In genomic region chr11:53139666-53140065, GRCm38 (mm10) we compare ENCODE assay signal across 18 mouse cellular contexts.
A peak's percentile ranks its signal among the peaks of the same experiment; 100 is the strongest.
DNase-seq lines count a peak whose midpoint lies in the region; TF ChIP-seq lines count a peak whose summit lies in the region.
"Had no signal": no experiment of that assay in that cellular context is flagged by ENCODE, and none has a peak within 500 bp of the region (broad histone marks: within the 10 kb centered on the region; RNA-seq: fewer than 3 reads in every experiment).

No protein-coding gene starts in this region.

- peak; percentile 9 for TF ChIP-seq RAD21 in CH12.LX (IDR thresholded peaks at IDR 0.05; ENCODE audit: low read depth, low read length)

- no peak for TF ChIP-seq POLR2A in CH12.LX (IDR thresholded peaks at IDR 0.05; ENCODE audit: low read depth, low read length)

- H3K4me1 ChIP-seq in CH12.LX (ENCODE audit: control insufficient read depth in 1 of 2, insufficient read depth in 2 of 2), result peaks cover 7 to 26% of the 10 kb centered on the region in 2 experiments; a peak in 3 of 4 replicates
- peaks cover 10% of the 10 kb centered on the region; the same call in 1 of the 2 replicates for H3K4me1 ChIP-seq in embryonic facial prominence, embryonic 10.5 days
- H3K4me1 ChIP-seq: limb, embryonic 13.5 days; liver, embryonic 15.5 days; stomach, embryonic 15.5 days had no signal

- peaks cover 86% of the 10 kb centered on the region for H3K27me3 ChIP-seq in CH12.LX (replicated peaks)
- no peaks in the 10 kb centered on the region for H3K27me3 ChIP-seq in embryonic facial prominence, embryonic 10.5 days (replicated peaks; ENCODE audit: low read depth, poor library complexity, severe bottlenecking)
- H3K27me3 ChIP-seq: forebrain, embryonic 15.5 days; limb, embryonic 13.5 days; liver, embryonic 15.5 days; neural tube, embryonic 13.5 days; stomach, embryonic 15.5 days had no signal

- peak; percentile 55 for TF ChIP-seq CTCF in layer of hippocampus, adult 2 months (conservative IDR thresholded peaks at IDR 0.05)
- peak in 1 of 2 experiments; percentile 30; a peak in 2 of 4 replicates for TF ChIP-seq CTCF in CH12.LX (conservative IDR thresholded peaks at IDR 0.05 in 1 of 2, IDR thresholded peaks at IDR 0.05 in 1 of 2; ENCODE audit: low read depth in 2 of 2, low read length in 2 of 2)

- H3K9me3 ChIP-seq in CH12.LX (replicated peaks; ENCODE audit: low read length), result no peaks in the 10 kb centered on the region
- no peaks in the 10 kb centered on the region for H3K9me3 ChIP-seq in embryonic facial prominence, embryonic 10.5 days
- H3K9me3 ChIP-seq: forebrain, embryonic 15.5 days; limb, embryonic 13.5 days; liver, embryonic 15.5 days; midbrain, embryonic 12.5 days; neural tube, embryonic 13.5 days; stomach, embryonic 15.5 days had no signal

- 73% methylated on average over 3 of the region's 3 CpGs for WGBS in embryonic facial prominence, embryonic 10.5 days

- H3K4me2 ChIP-seq in CH12.LX (ENCODE audit: insufficient read depth, low read depth, poor library complexity, severe bottlenecking), result no peak overlapping the region
- H3K4me2 ChIP-seq: forebrain, embryonic 15.5 days; hindbrain, embryonic 14.5 days; limb, embryonic 13.5 days; liver, embryonic 15.5 days; midbrain, embryonic 12.5 days; neural tube, embryonic 13.5 days; stomach, embryonic 15.5 days had no signal

- dilution Hi-C loops in CH12.LX (cut with MboI; ENCODE audit: extremely low pct_ligation_motif_present, extremely low pct_unique_long_range_greater_than_20kb, low sequenced_read_pairs), result no loop called here

- no peak for DNase-seq in layer of hippocampus, adult 2 months (ENCODE audit: low spot score in 2 of 2)
- no peak for DNase-seq in layer of hippocampus, postnatal 14 days (ENCODE audit: low spot score in 2 of 2)
- no peak for DNase-seq in CH12.LX (ENCODE audit: extremely low read depth)
- DNase-seq in embryonic facial prominence, embryonic 10.5 days (ENCODE audit: low spot score), result peak; percentile 31
- peak; percentile 77 for DNase-seq in thymus, postnatal 0 days (ENCODE audit: low spot score)
- no peak for DNase-seq in gastrocnemius, postnatal 25 days
- no peak for DNase-seq in urinary bladder, adult 2 months (ENCODE audit: low spot score)
- DNase-seq: gastrocnemius, postnatal 10 days; kidney, adult 2 months; lung, postnatal 36 days had no signal

- no peak overlapping the region for H3K4me3 ChIP-seq in layer of hippocampus, adult 2 months
- no peak overlapping the region for H3K4me3 ChIP-seq in CH12.LX (replicated peaks in 1 of 3; ENCODE audit: low read depth in 2 of 3, low read length in 2 of 3, poor library complexity in 1 of 3)
- H3K4me3 ChIP-seq in embryonic facial prominence, embryonic 10.5 days, result no peak overlapping the region
- H3K4me3 ChIP-seq: forebrain, embryonic 15.5 days; left cerebral cortex, adult 2 months; limb, embryonic 13.5 days; liver, embryonic 15.5 days; midbrain, embryonic 12.5 days; neural tube, embryonic 13.5 days; stomach, embryonic 15.5 days had no signal

- in situ Hi-C loops in CH12.LX (cut with MboI; ENCODE audit: low pct_ligation_motif_present, low pct_unique_long_range_greater_than_20kb, low sequenced_read_pairs), result no loop called here

- no peak for TF ChIP-seq EP300 in CH12.LX (IDR thresholded peaks at IDR 0.05; ENCODE audit: low read length)

- no peak overlapping the region for H3K9ac ChIP-seq in CH12.LX (ENCODE audit: insufficient read depth, low read depth)
- H3K9ac ChIP-seq: forebrain, embryonic 15.5 days; hindbrain, embryonic 14.5 days; limb, embryonic 13.5 days; liver, embryonic 15.5 days; midbrain, embryonic 12.5 days; neural tube, embryonic 13.5 days; stomach, embryonic 15.5 days had no signal

- peak overlapping the region; percentile 43; the same call in 1 of the 2 replicates for H3K27ac ChIP-seq in layer of hippocampus, adult 2 months
- no peak overlapping the region for H3K27ac ChIP-seq in CH12.LX (ENCODE audit: insufficient read depth, low read depth)
- H3K27ac ChIP-seq in embryonic facial prominence, embryonic 10.5 days (replicated peaks), result no peak overlapping the region; the same call in 1 of the 2 replicates
- H3K27ac ChIP-seq: hindbrain, embryonic 14.5 days; left cerebral cortex, adult 2 months; limb, embryonic 13.5 days; liver, embryonic 15.5 days; midbrain, embryonic 12.5 days; neural tube, embryonic 13.5 days; stomach, embryonic 15.5 days had no signal

- no peaks in the 10 kb centered on the region for H3K79me2 ChIP-seq in CH12.LX (replicated peaks; ENCODE audit: control insufficient read depth, extremely low read depth, insufficient read depth, poor library complexity, severe bottlenecking)

- no peaks in the 10 kb centered on the region for H3K36me3 ChIP-seq in CH12.LX (replicated peaks in 1 of 2; ENCODE audit: control insufficient read depth in 1 of 2, insufficient read depth in 1 of 2, low read length in 1 of 2)
- no peaks in the 10 kb centered on the region for H3K36me3 ChIP-seq in embryonic facial prominence, embryonic 10.5 days (replicated peaks)
- H3K36me3 ChIP-seq: forebrain, embryonic 15.5 days; limb, embryonic 13.5 days; liver, embryonic 15.5 days; midbrain, embryonic 12.5 days; neural tube, embryonic 13.5 days; stomach, embryonic 15.5 days had no signal

TF ChIP-seq in CH12.LX, 34 proteins besides CTCF, POLR2A, EP300 and RAD21:
- TF ChIP-seq ZC3H11A (IDR thresholded peaks at IDR 0.05; ENCODE audit: low read depth, low read length) (no peak), MAX (IDR thresholded peaks at IDR 0.05; ENCODE audit: low read length) (no peak), HCFC1 (IDR thresholded peaks at IDR 0.05; ENCODE audit: low read depth, low read length) (no peak), JUN (IDR thresholded peaks at IDR 0.05; ENCODE audit: insufficient read depth, low read depth, low read length) (no peak), UBTF (IDR thresholded peaks at IDR 0.05; ENCODE audit: low read depth, low read length) (no peak), NELFE (IDR thresholded peaks at IDR 0.05; ENCODE audit: low read depth, low read length) (no peak), ELF1 (IDR thresholded peaks at IDR 0.05; ENCODE audit: low read depth, low read length) (no peak), SIN3A (IDR thresholded peaks at IDR 0.05; ENCODE audit: low read length) (no peak), ZKSCAN1 (IDR thresholded peaks at IDR 0.05; ENCODE audit: borderline replicate concordance, low read depth, low read length) (no peak), E2F4 (IDR thresholded peaks at IDR 0.05; ENCODE audit: insufficient replicate concordance, low read depth, low read length) (no peak), CHD2 (IDR thresholded peaks at IDR 0.05; ENCODE audit: low read length) (no peak), ZNF384 (IDR thresholded peaks at IDR 0.05; ENCODE audit: low read depth, low read length) (no peak), MXI1 (IDR thresholded peaks at IDR 0.05; ENCODE audit: low read depth, low read length) (no peak), ZMIZ1 (IDR thresholded peaks at IDR 0.05; ENCODE audit: low read depth, low read length) (no peak), TCF12 (IDR thresholded peaks at IDR 0.05; ENCODE audit: low read depth, low read length) (no peak), USF1 (IDR thresholded peaks at IDR 0.05; ENCODE audit: low read depth, low read length) (no peak), NRF1 (IDR thresholded peaks at IDR 0.05; ENCODE audit: low read depth, low read length) (no peak), MAFK (IDR thresholded peaks at IDR 0.05; ENCODE audit: insufficient replicate concordance, low read length) (no peak)

Comparison
In these comparisons a context has a peak if more than half of its experiments do, and no peak if none do; other contexts are left out.
1. DNase-seq: peak in embryonic facial prominence, embryonic 10.5 days (single experiment) and thymus, postnatal 0 days (single experiment); none in layer of hippocampus, adult 2 months (0 of 2), layer of hippocampus, postnatal 14 days (0 of 2), CH12.LX (single experiment), gastrocnemius, postnatal 25 days (single experiment) and urinary bladder, adult 2 months (single experiment).